Mouse (Mus musculus): Measurements from ENCODE around the gene Fkbp7. TPM values are rescaled to one million over a fixed set of nuclear protein-coding genes. Genes with fewer than 3 reads are reported as not detected.

Gene Fkbp7
- polyA plus RNA-seq, 1 experiment = 8.8 TPM

- TF ChIP-seq CTCF (IDR thresholded peaks at IDR 0.05; ENCODE audit: extremely low read depth, insufficient read depth, low read length) = no peak
- TF ChIP-seq POLR2A (IDR thresholded peaks at IDR 0.05; ENCODE audit: extremely low read depth, insufficient read depth, low read length) = no peak
- Histone ChIP-seq H3K27ac (ENCODE audit: insufficient read depth, low read length) (no peak overlapping the region), H3K4me1 (ENCODE audit: control insufficient read depth, insufficient read depth, low read length) (peaks cover 4% of the 10 kb centered on the region; the same call in 1 of the 2 replicates), H3K4me3 (ENCODE audit: insufficient read depth, low read length) (peak overlapping the region; percentile 31)
Measured at GRCm38 (mm10) chr2:76672134-76672745, 676 bp downstream of the Fkbp7 start.

DNA sequence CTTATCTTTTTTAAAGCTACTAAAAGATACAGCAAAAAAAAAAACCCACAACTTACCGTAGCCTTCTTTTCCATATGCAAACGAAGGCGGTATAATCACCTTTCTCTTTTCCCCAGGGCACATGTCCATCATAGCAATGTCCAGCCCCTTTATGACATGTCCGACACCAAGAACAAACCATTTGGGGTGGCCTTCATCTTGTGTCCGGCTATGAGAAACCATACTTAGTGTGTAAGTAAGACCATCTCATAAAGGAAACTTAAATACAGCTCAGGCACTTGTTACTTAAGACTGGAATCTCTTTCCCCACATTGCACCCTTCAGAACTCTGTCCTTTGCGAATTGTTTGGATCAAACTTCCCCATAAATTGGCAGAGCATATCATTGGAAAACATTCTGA is 1.3 kb downstream of the Fkbp7 start:
- Histone ChIP-seq H3K27ac (ENCODE audit: insufficient read depth, low read length) (no peak overlapping the region), H3K4me3 (ENCODE audit: insufficient read depth, low read length) (no peak overlapping the region), H3K4me1 (ENCODE audit: control insufficient read depth, insufficient read depth, low read length) (peaks cover 2% of the 10 kb centered on the region; the same call in 1 of the 2 replicates)
- no peak for TF ChIP-seq POLR2A (IDR thresholded peaks at IDR 0.05; ENCODE audit: extremely low read depth, insufficient read depth, low read length)
- TF ChIP-seq CTCF (IDR thresholded peaks at IDR 0.05; ENCODE audit: extremely low read depth, insufficient read depth, low read length) = no peak

DNA sequence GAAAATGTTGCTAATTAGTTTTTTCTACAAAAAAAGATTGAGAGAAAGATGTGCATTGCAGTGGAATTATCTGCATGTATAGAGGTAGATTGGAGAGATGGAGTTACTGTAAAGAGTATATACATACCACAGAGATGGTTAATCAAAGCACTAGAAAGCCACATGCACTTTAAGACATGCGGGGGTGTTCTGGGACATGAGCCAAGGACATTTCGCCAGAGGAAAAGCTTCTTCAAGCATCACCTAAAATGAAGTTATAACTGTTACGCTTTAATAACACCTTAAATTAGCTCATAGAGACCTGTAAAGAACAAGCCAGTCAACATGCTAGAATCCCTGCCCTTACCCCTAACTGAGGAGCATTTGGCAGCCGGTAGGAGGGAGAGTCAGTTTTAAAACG is 5.7 kb downstream of the Fkbp7 start:
- TF ChIP-seq CTCF (IDR thresholded peaks at IDR 0.05; ENCODE audit: extremely low read depth, insufficient read depth, low read length) (no peak), POLR2A (IDR thresholded peaks at IDR 0.05; ENCODE audit: extremely low read depth, insufficient read depth, low read length) (no peak)
- Histone ChIP-seq H3K4me1 (ENCODE audit: control insufficient read depth, insufficient read depth, low read length) (no peaks in the 10 kb centered on the region), H3K4me3 (ENCODE audit: insufficient read depth, low read length) (no peak overlapping the region), H3K27ac (ENCODE audit: insufficient read depth, low read length) (no peak overlapping the region)

DNA sequence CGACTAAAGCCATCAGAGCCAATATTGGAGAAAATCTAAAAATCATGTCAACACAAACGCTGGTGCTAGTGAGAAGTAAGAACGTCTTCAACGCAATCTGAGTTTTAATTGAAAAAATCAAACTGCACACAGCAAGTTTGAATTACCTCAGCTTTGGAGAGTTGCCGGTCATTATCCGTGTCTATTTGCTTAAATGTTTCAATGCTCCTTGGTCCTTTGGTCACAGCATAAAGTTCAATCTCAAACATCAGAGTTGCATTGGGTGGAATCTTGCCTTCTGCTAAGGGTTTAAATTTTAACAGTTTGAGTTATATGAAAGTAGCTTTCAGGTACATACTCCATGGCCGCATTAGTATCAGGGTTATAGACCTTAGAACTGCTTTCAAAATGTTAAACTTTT is 7.4 kb downstream of the Fkbp7 start:
- Histone ChIP-seq H3K27ac (ENCODE audit: insufficient read depth, low read length) (no peak overlapping the region), H3K4me3 (ENCODE audit: insufficient read depth, low read length) (no peak overlapping the region), H3K4me1 (ENCODE audit: control insufficient read depth, insufficient read depth, low read length) (no peaks in the 10 kb centered on the region)
- TF ChIP-seq CTCF (IDR thresholded peaks at IDR 0.05; ENCODE audit: extremely low read depth, insufficient read depth, low read length) (no peak), POLR2A (IDR thresholded peaks at IDR 0.05; ENCODE audit: extremely low read depth, insufficient read depth, low read length) (no peak)

GRCm38 (mm10) chr2:76659419-76659818 is 13.5 kb downstream of the Fkbp7 start:
- TF ChIP-seq POLR2A (IDR thresholded peaks at IDR 0.05; ENCODE audit: extremely low read depth, insufficient read depth, low read length) (no peak), CTCF (IDR thresholded peaks at IDR 0.05; ENCODE audit: extremely low read depth, insufficient read depth, low read length) (no peak)
- no peak overlapping the region for H3K27ac ChIP-seq (ENCODE audit: insufficient read depth, low read length)
- H3K4me1 ChIP-seq (ENCODE audit: control insufficient read depth, insufficient read depth, low read length) = no peaks in the 10 kb centered on the region
- no peak overlapping the region for H3K4me3 ChIP-seq (ENCODE audit: insufficient read depth, low read length)

GRCm38 (mm10) chr2:76658551-76658950 is 14.4 kb downstream of the Fkbp7 start:
- no peaks in the 10 kb centered on the region for H3K4me1 ChIP-seq (ENCODE audit: control insufficient read depth, insufficient read depth, low read length)
- no peak for TF ChIP-seq CTCF (IDR thresholded peaks at IDR 0.05; ENCODE audit: extremely low read depth, insufficient read depth, low read length)
- TF ChIP-seq POLR2A (IDR thresholded peaks at IDR 0.05; ENCODE audit: extremely low read depth, insufficient read depth, low read length) = no peak
- H3K4me3 ChIP-seq (ENCODE audit: insufficient read depth, low read length) = no peak overlapping the region
- no peak overlapping the region for H3K27ac ChIP-seq (ENCODE audit: insufficient read depth, low read length)

- no peaks in the 10 kb centered on the region for H3K4me1 ChIP-seq (ENCODE audit: control insufficient read depth, insufficient read depth, low read length)
- TF ChIP-seq POLR2A (IDR thresholded peaks at IDR 0.05; ENCODE audit: extremely low read depth, insufficient read depth, low read length) = no peak
- TF ChIP-seq CTCF (IDR thresholded peaks at IDR 0.05; ENCODE audit: extremely low read depth, insufficient read depth, low read length) = no peak
- no peak overlapping the region for H3K4me3 ChIP-seq (ENCODE audit: insufficient read depth, low read length)
- no peak overlapping the region for H3K27ac ChIP-seq (ENCODE audit: insufficient read depth, low read length)
Measured at GRCm38 (mm10) chr2:76655982-76656381, 16.9 kb downstream of the Fkbp7 start.

DNA sequence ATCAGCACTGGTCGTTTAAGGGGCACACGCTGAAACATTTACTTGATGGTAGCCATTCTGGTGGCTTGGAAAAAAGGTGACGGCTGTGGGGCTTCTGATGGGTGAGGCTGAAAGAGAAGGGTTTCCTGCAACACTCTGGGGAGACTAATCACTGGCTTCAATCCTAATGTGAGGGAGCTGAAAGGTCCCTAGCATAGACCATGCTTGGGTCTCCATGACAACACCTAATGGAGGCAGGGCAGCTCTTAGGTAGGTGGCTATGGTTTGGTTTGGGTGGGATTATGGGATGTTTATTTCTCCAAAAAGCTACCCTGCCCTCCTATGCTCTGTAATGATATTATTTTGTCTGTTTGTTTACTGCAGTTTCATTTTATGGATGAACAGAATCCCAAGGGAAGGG is 17.5 kb downstream of the Fkbp7 start:
- Histone ChIP-seq H3K27ac (ENCODE audit: insufficient read depth, low read length) (no peak overlapping the region), H3K4me3 (ENCODE audit: insufficient read depth, low read length) (no peak overlapping the region), H3K4me1 (ENCODE audit: control insufficient read depth, insufficient read depth, low read length) (no peaks in the 10 kb centered on the region)
- TF ChIP-seq POLR2A (IDR thresholded peaks at IDR 0.05; ENCODE audit: extremely low read depth, insufficient read depth, low read length) (no peak), CTCF (IDR thresholded peaks at IDR 0.05; ENCODE audit: extremely low read depth, insufficient read depth, low read length) (no peak)

DNA sequence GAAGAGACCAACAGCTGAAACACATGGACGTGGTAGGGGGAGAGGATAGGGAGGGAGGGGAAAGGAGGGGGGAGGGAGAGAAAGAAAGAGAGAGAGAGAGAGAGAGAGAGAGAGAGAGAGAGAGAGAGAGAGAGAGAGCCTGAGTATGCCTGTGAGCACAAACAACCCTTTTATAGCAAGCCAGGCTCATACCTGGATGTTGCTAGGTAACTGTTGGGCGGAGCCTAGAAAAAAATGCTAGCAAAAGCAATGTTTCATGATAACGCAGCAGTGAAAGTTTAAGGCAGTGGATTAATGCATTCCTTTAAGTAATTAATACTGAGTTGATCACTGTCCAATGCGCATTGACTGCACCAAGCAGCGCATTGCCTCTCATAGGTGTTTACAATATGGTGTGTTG is 18.3 kb downstream of the Fkbp7 start:
- Histone ChIP-seq H3K4me1 (ENCODE audit: control insufficient read depth, insufficient read depth, low read length) (no peaks in the 10 kb centered on the region), H3K27ac (ENCODE audit: insufficient read depth, low read length) (no peak overlapping the region), H3K4me3 (ENCODE audit: insufficient read depth, low read length) (no peak overlapping the region)
- TF ChIP-seq POLR2A (IDR thresholded peaks at IDR 0.05; ENCODE audit: extremely low read depth, insufficient read depth, low read length) (no peak), CTCF (IDR thresholded peaks at IDR 0.05; ENCODE audit: extremely low read depth, insufficient read depth, low read length) (no peak)

- H3K4me1 ChIP-seq (ENCODE audit: control insufficient read depth, insufficient read depth, low read length) = no peaks in the 10 kb centered on the region; the same call in 1 of the 2 replicates
- H3K4me3 ChIP-seq (ENCODE audit: insufficient read depth, low read length) = no peak overlapping the region
- H3K27ac ChIP-seq (ENCODE audit: insufficient read depth, low read length) = no peak overlapping the region
- TF ChIP-seq CTCF (IDR thresholded peaks at IDR 0.05; ENCODE audit: extremely low read depth, insufficient read depth, low read length) = no peak
- TF ChIP-seq POLR2A (IDR thresholded peaks at IDR 0.05; ENCODE audit: extremely low read depth, insufficient read depth, low read length) = no peak
Measured at GRCm38 (mm10) chr2:76653070-76653469, 19.8 kb downstream of the Fkbp7 start.
